Mouse (Mus musculus) frontal cortex, adult 2 months (tissue): ENCODE measurements at regions not wholly inside any gene's neighbourhood (a gene's known extent, or its start where the extent isn't known, plus 50 kb on each side); places are given as distances from the start of the nearest gene placed in this dataset.

Source experiments
- DNase-seq, 2 experiments: peaks; one replicate each; pipeline ENCODE4 v3.0.0; 2022; ENCODE audit warnings: low spot score in 1 of 2; ENCODE audit errors: extremely low spot score in 1 of 2

- no peak for DNase-seq
Measured at GRCm38 (mm10) chr3:19059906-19060870, 568.3 kb downstream of the 1700064H15Rik start.

GRCm38 (mm10) chr3:19061488-19062248 lies 566.8 kb downstream of the 1700064H15Rik start:
- no peak for DNase-seq

- peak in 1 of 2 experiments; percentile 90 for DNase-seq
Measured at GRCm38 (mm10) chr3:19062249-19062859, 566.1 kb downstream of the 1700064H15Rik start.

GRCm38 (mm10) chr3:19067141-19067757 lies 561.2 kb downstream of the 1700064H15Rik start:
- DNase-seq: no peak
